Mouse (Mus musculus) lung, postnatal 0 days (tissue): ENCODE results near the gene Mcub.

Source experiments
- CTCF ChIP-seq: IDR thresholded peaks from 2 replicates; pipeline ENCODE4 v1.5.1; 2016; ENCODE audit warnings: antibody characterized with exemption, mild to moderate bottlenecking
- EP300 ChIP-seq: IDR thresholded peaks from 2 replicates; pipeline ENCODE4 v1.6.1; 2016; ENCODE audit warnings: antibody characterized with exemption, mild to moderate bottlenecking, control low read depth

GRCm38 (mm10) chr3:130006141-130006540 lies 36.1 kb upstream of the Mcub start:
- no peak for TF ChIP-seq EP300
- no peak for TF ChIP-seq CTCF
